Mouse (Mus musculus): ENCODE results near the gene Tnpo2. TPM values are rescaled to one million over a fixed set of nuclear protein-coding genes. Genes with fewer than 3 reads are reported as not detected.

The Tnpo2 gene
- polyA plus RNA-seq, 1 experiment from 2014 or later, result 41.0 TPM

DNA sequence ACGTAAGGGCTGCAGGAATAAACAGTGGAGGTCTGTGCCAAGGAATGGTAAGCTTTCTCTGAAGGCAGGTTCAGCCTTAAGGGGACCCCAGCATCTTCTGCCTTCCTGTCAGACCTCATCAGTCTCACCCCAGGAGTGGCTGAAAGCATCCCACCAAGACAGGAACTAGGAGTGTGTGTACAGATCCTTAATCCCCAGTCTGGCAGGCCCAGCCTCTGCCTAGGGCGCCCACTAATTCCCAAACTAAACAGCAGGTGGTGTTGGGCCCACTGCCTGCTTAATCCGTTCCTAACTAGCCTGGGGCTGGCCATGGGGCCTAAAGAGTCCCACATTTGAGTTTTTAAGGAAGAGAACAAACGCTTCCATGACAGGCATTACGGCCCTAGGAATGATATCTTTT lies 19.5 kb upstream of the Tnpo2 start:
- peaks cover 47% of the 10 kb centered on the region for H3K36me3 ChIP-seq (ENCODE audit: control insufficient read depth, insufficient read depth, low read length)

DNA sequence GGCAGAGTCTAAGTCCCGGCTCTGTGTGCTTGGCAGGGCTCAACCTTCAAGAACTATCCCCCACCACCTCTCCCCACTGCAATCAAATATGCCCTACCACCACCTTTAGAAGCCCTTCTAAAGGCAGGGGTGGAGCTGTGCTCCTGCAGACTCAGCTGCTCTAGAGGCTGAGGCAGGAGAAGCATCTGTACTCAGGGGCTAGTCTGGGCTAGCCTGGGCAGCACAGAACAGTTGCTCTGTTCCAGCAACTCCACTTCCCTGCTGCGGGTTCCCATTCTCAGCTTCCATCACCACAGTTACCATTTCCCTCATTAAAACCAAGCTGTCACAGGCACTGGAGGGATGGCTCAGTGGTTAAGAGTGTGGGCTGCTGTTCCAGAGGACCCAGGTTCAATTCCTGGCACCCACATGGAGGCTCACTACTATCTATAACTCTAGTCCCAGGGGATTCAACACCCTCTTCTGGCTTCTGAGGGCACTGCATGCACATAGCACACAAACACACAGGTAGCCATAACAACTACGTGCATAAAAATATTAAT lies 15.1 kb upstream of the Tnpo2 start:
- Histone ChIP-seq H3K4me1 (ENCODE audit: control insufficient read depth, insufficient read depth, low read length) (peaks cover 19% of the 10 kb centered on the region), H3K36me3 (ENCODE audit: control insufficient read depth, insufficient read depth, low read length) (peaks cover 63% of the 10 kb centered on the region), H3K27ac (replicated peaks; ENCODE audit: low read depth, low read length) (no peak overlapping the region), H3K4me3 (replicated peaks; ENCODE audit: low read depth, low read length) (no peak overlapping the region), H3K4me2 (ENCODE audit: low read length) (no peak overlapping the region), H3K9me3 (ENCODE audit: control insufficient read depth, low read length) (no peaks in the 10 kb centered on the region), H3K9ac (replicated peaks; ENCODE audit: low read length) (no peak overlapping the region), H3K27me3 (ENCODE audit: control insufficient read depth, insufficient read depth, low read length) (no peaks in the 10 kb centered on the region)
- no peak for ATAC-seq (ENCODE audit: low FRiP score, low TSS enrichment)
- WGBS, result 94% methylated on average over 3 of the region's 3 CpGs
- DNase-seq, result no peak

More for the DNA sequence above, 19.5 kb upstream of the Tnpo2 start:
- Histone ChIP-seq H3K4me3 (replicated peaks; ENCODE audit: low read depth, low read length) (no peak overlapping the region), H3K9me3 (ENCODE audit: control insufficient read depth, low read length) (no peaks in the 10 kb centered on the region), H3K9ac (replicated peaks; ENCODE audit: low read length) (no peak overlapping the region), H3K27me3 (ENCODE audit: control insufficient read depth, insufficient read depth, low read length) (peaks cover 7% of the 10 kb centered on the region; the same call in 1 of the 2 replicates), H3K4me2 (ENCODE audit: low read length) (no peak overlapping the region), H3K27ac (replicated peaks; ENCODE audit: low read depth, low read length) (no peak overlapping the region), H3K4me1 (ENCODE audit: control insufficient read depth, insufficient read depth, low read length) (0 out of 2 replicates have a peak, but pooled peaks cover 4% of the 10 kb centered on the region)
- 22% methylated on average over 5 of the region's 5 CpGs for WGBS
- DNase-seq (peak; percentile 27), ATAC-seq (ENCODE audit: low FRiP score, low TSS enrichment) (no peak)

DNA sequence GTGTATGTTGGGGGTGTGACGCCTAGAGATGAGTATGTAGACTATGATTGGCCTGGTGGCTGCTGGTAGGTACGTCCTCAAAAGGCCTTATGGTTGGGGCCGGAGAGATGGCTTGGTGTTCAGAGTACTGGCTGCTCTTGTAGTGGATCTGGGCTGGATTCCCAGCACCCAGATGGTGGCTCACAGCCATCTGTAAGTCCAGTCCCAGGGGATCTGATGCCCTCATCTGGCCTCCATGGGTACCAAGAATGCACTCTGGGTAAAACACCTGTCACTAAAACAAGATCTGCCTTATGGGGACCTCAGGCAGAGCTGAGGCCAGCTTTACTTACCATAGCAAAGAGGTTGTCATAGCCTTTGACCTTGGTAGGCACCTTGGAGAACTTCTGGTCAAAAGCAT lies 12.9 kb upstream of the Tnpo2 start:
- no peaks in the 10 kb centered on the region for H3K27me3 ChIP-seq (ENCODE audit: control insufficient read depth, insufficient read depth, low read length)
- peaks cover 49% of the 10 kb centered on the region for H3K36me3 ChIP-seq (ENCODE audit: control insufficient read depth, insufficient read depth, low read length)
- ATAC-seq (ENCODE audit: low FRiP score, low TSS enrichment), result no peak
- H3K9ac ChIP-seq (replicated peaks; ENCODE audit: low read length), result no peak overlapping the region
- H3K4me2 ChIP-seq (ENCODE audit: low read length), result peak overlapping the region; percentile 90
- peak overlapping the region; percentile 89 for H3K4me3 ChIP-seq (replicated peaks; ENCODE audit: low read depth, low read length)
- WGBS, result 99% methylated on average over 3 of the region's 3 CpGs
- H3K27ac ChIP-seq (replicated peaks; ENCODE audit: low read depth, low read length), result no peak overlapping the region
- H3K9me3 ChIP-seq (ENCODE audit: control insufficient read depth, low read length), result no peaks in the 10 kb centered on the region
- peaks cover 32% of the 10 kb centered on the region for H3K4me1 ChIP-seq (ENCODE audit: control insufficient read depth, insufficient read depth, low read length)
- no peak for DNase-seq

DNA sequence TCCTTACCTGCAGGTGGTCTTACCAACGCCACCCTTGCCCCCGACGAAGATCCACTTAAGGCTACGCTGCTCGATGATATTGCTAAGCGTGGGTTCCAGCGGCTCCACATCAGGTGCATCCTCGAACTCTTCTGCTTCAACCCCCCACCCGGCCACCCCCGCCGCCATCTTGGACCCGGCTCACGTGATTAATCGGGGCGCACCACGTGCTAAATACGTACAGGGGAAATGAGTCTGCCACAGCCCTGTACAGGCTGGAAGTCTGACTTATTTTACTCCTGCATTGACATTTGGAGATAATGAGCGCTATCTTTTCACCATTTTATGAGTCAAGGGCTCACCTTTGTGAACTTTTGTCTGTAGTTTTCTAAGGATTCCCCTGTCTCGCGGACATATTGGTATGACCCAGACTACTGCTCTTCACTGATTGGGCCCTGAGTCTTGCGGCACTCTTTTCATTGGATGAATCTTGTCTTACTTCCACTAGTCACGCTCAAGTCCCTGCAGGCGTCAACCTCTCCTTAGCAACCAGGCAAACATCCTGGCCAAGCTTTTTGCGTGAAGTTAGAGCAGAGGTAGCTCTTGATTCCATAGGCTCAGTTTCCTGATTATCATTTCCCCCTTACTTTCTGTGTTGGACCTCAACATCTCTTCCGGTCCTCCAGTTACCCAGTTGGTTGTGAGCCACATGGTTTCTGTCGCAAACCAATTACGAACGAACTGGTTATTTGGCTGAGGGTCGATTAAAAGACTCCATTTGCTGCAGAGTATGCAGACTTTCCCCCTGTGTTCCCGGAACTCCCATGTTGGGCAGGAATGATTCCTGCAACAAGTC lies 11.4 kb upstream of the Tnpo2 start, which contains the start of gene Asna1:
TSS of gene Asna1 (minus strand) at position 184 of the 835 bp plus-strand sequence.
- Histone ChIP-seq H3K4me1 (ENCODE audit: control insufficient read depth, insufficient read depth, low read length) (peaks cover 36% of the 10 kb centered on the region), H3K4me3 (replicated peaks; ENCODE audit: low read depth, low read length) (peak within 1 kb of the TSS; percentile 89), H3K27ac (replicated peaks; ENCODE audit: low read depth, low read length) (peak within 1 kb of the TSS; percentile 55), H3K9ac (replicated peaks; ENCODE audit: low read length) (peak within 1 kb of the TSS; percentile 70), H3K9me3 (ENCODE audit: control insufficient read depth, low read length) (no peaks in the 10 kb centered on the region), H3K4me2 (ENCODE audit: low read length) (peak within 1 kb of the TSS; percentile 90), H3K36me3 (ENCODE audit: control insufficient read depth, insufficient read depth, low read length) (peaks cover 47% of the 10 kb centered on the region), H3K27me3 (ENCODE audit: control insufficient read depth, insufficient read depth, low read length) (no peaks in the 10 kb centered on the region)
- 6% methylated on average over 30 of the region's 30 CpGs for WGBS
- peak; percentile 93 for DNase-seq
- peak; percentile 87 for ATAC-seq (ENCODE audit: low FRiP score, low TSS enrichment)

DNA sequence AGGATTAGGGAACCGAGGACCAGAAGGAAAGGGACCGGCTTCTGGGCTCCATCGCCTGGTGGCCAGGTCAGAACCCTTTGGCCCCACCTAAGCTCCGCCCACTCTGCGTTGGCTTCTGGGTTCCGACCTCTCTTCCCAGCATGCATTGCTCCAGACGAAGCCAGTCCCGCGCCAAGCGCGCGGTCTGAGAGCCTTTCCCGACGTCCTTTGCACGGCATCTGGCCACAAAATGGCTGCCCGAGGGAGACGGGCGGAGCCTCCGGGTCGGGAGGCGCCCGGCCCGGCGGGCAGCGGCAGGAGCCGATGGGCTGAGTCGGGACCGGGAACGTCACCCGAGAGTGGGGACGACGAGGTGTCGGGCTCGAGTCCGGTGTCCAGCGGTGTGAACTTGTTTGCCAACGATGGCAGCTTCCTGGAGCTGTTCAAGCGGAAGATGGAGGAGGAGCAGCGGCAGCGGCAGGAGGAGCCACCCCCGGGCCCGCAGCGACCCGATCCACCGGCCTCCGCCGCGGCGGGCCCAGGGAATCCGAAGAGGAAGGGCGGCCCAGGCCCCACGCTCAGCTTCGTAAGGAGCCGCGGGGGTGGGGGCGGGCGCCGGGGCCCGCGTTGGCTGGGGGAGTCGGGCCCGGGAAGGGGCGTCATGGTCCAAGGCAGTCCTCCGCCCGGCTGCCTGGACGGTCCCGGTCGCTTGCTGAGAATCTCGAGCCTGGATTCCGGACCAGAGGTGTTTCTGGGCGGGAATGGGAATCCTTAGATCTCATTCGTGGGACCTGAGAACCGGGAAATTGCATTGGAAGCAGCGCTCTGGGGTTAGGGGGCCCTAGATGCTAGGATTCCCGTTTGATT lies 9.8 kb upstream of the Tnpo2 start, which contains the start of gene Trir:
TSS of gene Trir (plus strand) at position 154 of the 846 bp plus-strand sequence.
- no peaks in the 10 kb centered on the region for H3K9me3 ChIP-seq (ENCODE audit: control insufficient read depth, low read length)
- H3K27ac ChIP-seq (replicated peaks; ENCODE audit: low read depth, low read length), result peak within 1 kb of the TSS; percentile 85
- peak within 1 kb of the TSS; percentile 96 for H3K9ac ChIP-seq (replicated peaks; ENCODE audit: low read length)
- H3K36me3 ChIP-seq (ENCODE audit: control insufficient read depth, insufficient read depth, low read length), result peaks cover 45% of the 10 kb centered on the region
- peak within 1 kb of the TSS; percentile 90 for H3K4me2 ChIP-seq (ENCODE audit: low read length)
- WGBS, result under 1% methylated on average over 71 of the region's 75 CpGs
- peaks cover 36% of the 10 kb centered on the region for H3K4me1 ChIP-seq (ENCODE audit: control insufficient read depth, insufficient read depth, low read length)
- ATAC-seq (ENCODE audit: low FRiP score, low TSS enrichment) (peak; percentile 80), DNase-seq (peak; percentile 98)
- H3K27me3 ChIP-seq (ENCODE audit: control insufficient read depth, insufficient read depth, low read length), result no peaks in the 10 kb centered on the region
- peak within 1 kb of the TSS; percentile 99 for H3K4me3 ChIP-seq (replicated peaks; ENCODE audit: low read depth, low read length)

DNA sequence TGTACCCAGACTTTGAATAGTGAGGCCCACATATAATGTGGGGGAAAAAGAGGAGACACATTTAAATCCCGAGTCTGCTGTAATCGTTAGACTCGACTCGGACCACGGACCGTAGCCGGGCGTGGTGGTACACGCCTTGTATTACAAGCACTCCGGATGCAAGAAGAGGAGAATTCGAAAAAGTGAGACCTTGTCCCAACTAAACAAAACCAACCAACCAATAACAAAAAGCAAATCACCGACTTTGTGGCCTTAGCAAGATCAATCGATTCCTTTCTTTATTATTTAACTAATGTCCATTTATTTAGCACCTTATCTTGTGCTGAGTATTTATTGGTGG lies 9.2 kb upstream of the Tnpo2 start:
- DNase-seq, result peak; percentile 32

DNA sequence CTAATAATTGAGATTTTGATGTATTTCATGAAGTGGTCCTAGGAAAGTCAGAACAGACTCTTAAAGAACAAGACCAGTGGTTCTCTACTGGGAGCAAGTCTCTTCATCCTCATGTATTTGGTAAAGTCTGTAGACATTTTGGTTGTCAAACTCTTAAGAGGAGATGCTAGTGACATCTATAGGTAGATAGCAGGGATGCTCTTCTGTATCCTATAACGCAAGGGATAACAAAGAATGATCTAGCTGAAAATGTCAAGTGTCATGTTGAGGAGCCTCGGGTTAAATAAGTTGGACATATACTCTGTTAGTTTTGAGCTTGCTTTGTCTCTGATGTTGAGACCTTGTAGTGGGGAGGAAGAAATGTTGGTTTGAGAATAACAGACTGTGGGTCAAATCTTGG lies 8.8 kb upstream of the Tnpo2 start:
- H3K27ac ChIP-seq (replicated peaks; ENCODE audit: low read depth, low read length), result no peak overlapping the region
- peaks cover 47% of the 10 kb centered on the region for H3K36me3 ChIP-seq (ENCODE audit: control insufficient read depth, insufficient read depth, low read length)
- peak overlapping the region; percentile 99 for H3K4me3 ChIP-seq (replicated peaks; ENCODE audit: low read depth, low read length)
- peak overlapping the region; percentile 90 for H3K4me2 ChIP-seq (ENCODE audit: low read length)
- H3K4me1 ChIP-seq (ENCODE audit: control insufficient read depth, insufficient read depth, low read length), result peaks cover 36% of the 10 kb centered on the region
- ATAC-seq (ENCODE audit: low FRiP score, low TSS enrichment) (no peak), DNase-seq (peak; percentile 38)
- 29% methylated on average over 2 of the region's 2 CpGs for WGBS
- H3K27me3 ChIP-seq (ENCODE audit: control insufficient read depth, insufficient read depth, low read length), result no peaks in the 10 kb centered on the region
- H3K9ac ChIP-seq (replicated peaks; ENCODE audit: low read length), result peak overlapping the region; percentile 96
- no peaks in the 10 kb centered on the region for H3K9me3 ChIP-seq (ENCODE audit: control insufficient read depth, low read length)

More for the DNA sequence above, 9.2 kb upstream of the Tnpo2 start:
- Histone ChIP-seq H3K4me2 (ENCODE audit: low read length) (peak overlapping the region; percentile 90), H3K9ac (replicated peaks; ENCODE audit: low read length) (peak overlapping the region; percentile 96), H3K36me3 (ENCODE audit: control insufficient read depth, insufficient read depth, low read length) (peaks cover 44% of the 10 kb centered on the region), H3K27ac (replicated peaks; ENCODE audit: low read depth, low read length) (peak overlapping the region; percentile 85), H3K9me3 (ENCODE audit: control insufficient read depth, low read length) (no peaks in the 10 kb centered on the region), H3K4me1 (ENCODE audit: control insufficient read depth, insufficient read depth, low read length) (peaks cover 36% of the 10 kb centered on the region), H3K27me3 (ENCODE audit: control insufficient read depth, insufficient read depth, low read length) (no peaks in the 10 kb centered on the region), H3K4me3 (replicated peaks; ENCODE audit: low read depth, low read length) (peak overlapping the region; percentile 99)
- WGBS, result 1% methylated on average over 13 of the region's 13 CpGs
- ATAC-seq (ENCODE audit: low FRiP score, low TSS enrichment), result no peak

DNA sequence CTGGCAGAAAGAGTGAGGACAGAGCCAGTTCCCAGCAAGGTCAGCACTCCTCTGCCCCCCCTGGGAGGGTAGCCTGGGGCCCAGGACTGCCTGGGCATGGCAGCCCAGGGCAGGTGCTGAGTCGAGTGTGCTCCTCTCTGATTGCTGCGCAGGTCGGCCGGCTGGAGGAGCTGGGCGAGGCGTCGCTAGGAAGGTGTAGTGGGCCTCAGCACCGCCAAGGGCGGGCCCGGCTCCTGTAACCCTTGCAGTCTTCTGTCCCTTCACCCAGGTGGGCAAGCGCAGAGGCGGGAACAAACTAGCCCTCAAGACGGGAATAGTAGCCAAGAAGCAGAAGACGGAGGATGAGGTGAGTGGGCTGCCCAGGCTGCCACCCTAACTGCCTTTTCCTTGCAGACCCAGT lies 7.4 kb upstream of the Tnpo2 start:
- H3K9me3 ChIP-seq (ENCODE audit: control insufficient read depth, low read length), result no peaks in the 10 kb centered on the region

More for the DNA sequence above, 7.4 kb upstream of the Tnpo2 start:
- no peaks in the 10 kb centered on the region for H3K27me3 ChIP-seq (ENCODE audit: control insufficient read depth, insufficient read depth, low read length)
- H3K4me1 ChIP-seq (ENCODE audit: control insufficient read depth, insufficient read depth, low read length), result peaks cover 31% of the 10 kb centered on the region
- H3K27ac ChIP-seq (replicated peaks; ENCODE audit: low read depth, low read length), result no peak overlapping the region
- H3K36me3 ChIP-seq (ENCODE audit: control insufficient read depth, insufficient read depth, low read length), result peaks cover 46% of the 10 kb centered on the region
- H3K4me3 ChIP-seq (replicated peaks; ENCODE audit: low read depth, low read length), result peak overlapping the region; percentile 99; the same call in 1 of the 2 replicates
- no peak for DNase-seq
- peak overlapping the region; percentile 90 for H3K4me2 ChIP-seq (ENCODE audit: low read length)
- H3K9ac ChIP-seq (replicated peaks; ENCODE audit: low read length), result no peak overlapping the region
- ATAC-seq (ENCODE audit: low FRiP score, low TSS enrichment), result no peak
- WGBS, result 94% methylated on average over 14 of the region's 14 CpGs

Data from midbrain, embryonic 14.5 days (tissue).